Comparison of ENCODE assay signal across 17 mouse cellular contexts in genomic region chr13:72538633-72539032, GRCm38 (mm10).
DNase-seq lines count a peak whose midpoint lies in the region.
"Had no signal": no experiment of that assay in that cellular context is flagged by ENCODE, and none has a peak within 500 bp of the region (broad histone marks: within the 10 kb centered on the region; RNA-seq: fewer than 3 reads in every experiment).

No protein-coding gene starts in this region.

- H3K27me3 ChIP-seq in heart, embryonic 10.5 days (ENCODE audit: insufficient read depth, poor library complexity, severe bottlenecking) = no peaks in the 10 kb centered on the region
- H3K27me3 ChIP-seq: CH12.LX, Patski had no signal

- WGBS in heart, embryonic 10.5 days = 83% methylated on average over 4 of the region's 4 CpGs

- H3K4me3 ChIP-seq in heart, embryonic 10.5 days = no peak overlapping the region

- intact Hi-C loops in heart, postnatal 36 days (cut with DNase I) = no loop called here

- H3K36me3 ChIP-seq in heart, embryonic 10.5 days = no peaks in the 10 kb centered on the region
- H3K36me3 ChIP-seq: G1E had no signal

- peak; percentile 66 for DNase-seq in heart, adult 11 months
- no peak for DNase-seq in heart, adult 18-20 months
- peak; percentile 57 for DNase-seq in heart, embryonic 10.5 days (ENCODE audit: low spot score)
- DNase-seq in heart, postnatal 36 days = no peak
- DNase-seq: adrenal gland, adult 2 months; adrenal gland, adult 8-10 months; adrenal gland, postnatal 10 days; adrenal gland, postnatal 14 days; adrenal gland, postnatal 25 days; adrenal gland, postnatal 36 days; B cell, adult 2 months; cerebellum, adult 11 months; cerebellum, adult 11-12 months; cerebellum, adult 18-20 months had no signal

- no peak overlapping the region for H3K27ac ChIP-seq in heart, embryonic 10.5 days

- H3K9me3 ChIP-seq in heart, embryonic 10.5 days = no peaks in the 10 kb centered on the region

- H3K4me1 ChIP-seq in heart, embryonic 10.5 days = no peaks in the 10 kb centered on the region

Comparison
In these comparisons a context has a peak if more than half of its experiments do, and no peak if none do; other contexts are left out.
1. DNase-seq: peak in heart, adult 11 months (single experiment) and heart, embryonic 10.5 days (single experiment); none in heart, adult 18-20 months (0 of 2) and heart, postnatal 36 days (0 of 2).